Mouse (Mus musculus) activated CD4-positive, CD25-positive, alpha-beta regulatory T cell, adult 4 months (primary cell): ENCODE measurements around the gene Kcnk5. TPM values are rescaled to one million over a fixed set of nuclear protein-coding genes. Genes with fewer than 3 reads are reported as not detected.

Experiments used
- ATAC-seq: one replicate; pipeline ENCODE4 v1.8.0; 2017
- polyA plus RNA-seq, 2 experiments: library from polyadenylated mRNA; unstranded; fragments of 100-300 nt; shearing (Covaris generic); gene quantifications; one replicate each; pipeline ENCODE4 v1.2.1; 2017

Kcnk5 gene
- polyA plus RNA-seq, 2 experiments from 2014 or later = 3.6 to 4.4 TPM

- no peak for ATAC-seq
These were observed 19.6 kb upstream of the Kcnk5 start for GRCm38 (mm10) chr14:20201066-20201683.

DNA sequence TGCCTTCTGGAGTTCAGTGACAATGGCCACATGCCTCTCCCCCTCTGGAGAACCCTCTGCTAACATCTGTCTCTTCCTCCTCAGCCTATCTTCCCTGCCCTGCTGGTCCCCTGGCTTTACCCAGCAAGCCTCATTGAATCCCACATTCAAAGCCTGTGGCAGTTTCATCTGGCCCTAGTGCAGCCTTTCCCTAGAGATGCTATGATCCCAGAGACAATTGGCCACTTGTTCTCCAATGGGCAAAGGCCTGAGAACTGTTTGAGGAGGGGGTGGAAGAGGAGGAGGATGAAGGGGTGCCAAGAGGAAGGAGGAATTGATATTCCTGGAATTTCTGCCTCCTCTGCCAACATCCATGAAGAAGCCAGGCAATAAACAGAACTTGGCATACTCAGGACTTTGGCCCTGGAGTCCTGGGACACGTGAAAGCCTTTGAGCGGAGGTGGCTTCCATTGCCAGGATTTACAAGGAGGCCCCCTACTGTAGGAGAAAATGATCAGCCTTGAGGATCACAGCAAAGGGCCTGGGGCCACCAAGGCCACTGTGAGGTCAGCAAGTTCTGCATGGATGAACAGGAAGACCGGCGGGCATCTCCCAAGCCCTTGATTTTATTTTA is 11.6 kb upstream of the Kcnk5 start:
- no peak for ATAC-seq

DNA sequence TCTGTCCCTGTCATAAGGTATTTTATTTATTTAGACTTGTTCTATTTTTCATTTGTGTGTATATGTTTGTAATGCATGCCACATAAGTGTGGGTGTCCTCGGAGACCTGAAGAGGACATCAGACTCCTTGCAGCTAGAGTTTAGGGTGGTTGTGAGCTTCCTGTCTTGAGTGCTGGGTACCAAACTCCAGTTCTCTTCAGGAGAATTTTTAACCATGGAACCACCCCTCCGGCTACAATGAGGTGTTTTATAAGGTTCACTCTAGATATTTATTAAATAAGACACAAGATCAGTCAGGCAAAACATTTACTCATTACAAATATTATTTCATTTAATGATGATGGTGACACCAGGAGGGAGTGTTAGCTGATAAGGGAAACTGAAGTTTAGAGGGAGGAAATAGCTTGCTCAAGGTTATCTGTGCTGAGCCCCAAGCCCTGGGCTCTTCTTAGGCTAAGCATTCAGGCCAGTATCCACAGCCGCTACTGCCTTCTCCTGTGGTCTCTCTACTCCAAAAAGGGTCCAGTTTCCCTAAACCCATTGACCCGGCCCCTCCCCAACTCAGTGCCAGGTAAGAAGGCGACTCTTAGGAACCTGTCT is 9.6 kb upstream of the Kcnk5 start:
- no peak for ATAC-seq

GRCm38 (mm10) chr14:20189751-20190150 is 8.1 kb upstream of the Kcnk5 start:
- ATAC-seq = no peak

- no peak for ATAC-seq
These were observed 3.8 kb upstream of the Kcnk5 start for GRCm38 (mm10) chr14:20185426-20185825.

GRCm38 (mm10) chr14:20183701-20184100 is 2.1 kb upstream of the Kcnk5 start:
- ATAC-seq = no peak

GRCm38 (mm10) chr14:20182596-20182995 is 987 bp upstream of the Kcnk5 start:
- ATAC-seq = no peak

DNA sequence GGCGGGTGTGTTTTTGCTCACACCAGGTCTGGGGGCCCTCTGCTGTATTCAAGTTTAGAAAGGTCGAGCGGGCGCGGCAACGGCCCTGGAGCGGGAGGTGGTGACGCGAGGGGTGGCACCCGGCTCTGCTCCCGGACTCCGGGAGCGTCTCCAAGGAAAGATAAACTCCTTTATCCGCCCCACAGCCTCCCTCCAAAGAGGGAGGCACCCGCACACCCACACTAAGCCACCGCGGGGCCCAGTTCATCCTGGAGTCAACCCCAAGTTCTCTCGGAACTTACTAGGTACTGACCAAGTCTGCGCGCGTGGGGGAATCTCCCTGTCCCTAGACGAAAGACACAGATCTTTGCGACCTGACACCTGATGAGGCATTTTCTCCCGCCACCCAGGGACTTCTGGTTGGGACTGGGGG is 852 bp downstream of the Kcnk5 start:
- ATAC-seq = peak; percentile 40

- no peak for ATAC-seq
These were observed 1.3 kb downstream of the Kcnk5 start for GRCm38 (mm10) chr14:20180304-20180703.

DNA sequence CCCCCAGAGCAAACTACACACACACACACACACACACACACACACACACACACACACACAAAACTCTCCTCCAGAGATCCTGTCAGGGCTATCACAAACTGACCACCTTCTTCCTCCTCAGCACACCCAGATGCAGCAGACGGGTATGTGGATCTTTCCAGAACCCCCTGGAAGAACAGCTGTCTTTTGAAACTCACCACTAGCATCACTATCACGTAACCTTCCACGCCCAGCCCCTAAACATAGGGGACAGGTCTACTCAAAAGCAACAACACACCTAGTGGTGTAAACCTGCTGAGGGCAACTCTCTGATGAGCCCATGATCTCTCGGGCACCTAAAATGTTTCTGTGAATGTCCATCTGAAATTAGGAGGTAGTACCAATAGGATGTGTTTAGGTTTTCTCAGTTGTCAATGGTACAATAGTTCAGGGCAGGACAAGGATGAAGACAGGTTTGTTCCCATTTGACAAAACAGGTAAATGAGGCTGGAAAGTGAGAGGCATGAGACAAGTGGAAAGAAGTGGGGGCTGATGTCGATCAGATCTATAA is 1.8 kb downstream of the Kcnk5 start:
- ATAC-seq = no peak

- no peak for ATAC-seq
These were observed 2.5 kb downstream of the Kcnk5 start for GRCm38 (mm10) chr14:20179080-20179479.

DNA sequence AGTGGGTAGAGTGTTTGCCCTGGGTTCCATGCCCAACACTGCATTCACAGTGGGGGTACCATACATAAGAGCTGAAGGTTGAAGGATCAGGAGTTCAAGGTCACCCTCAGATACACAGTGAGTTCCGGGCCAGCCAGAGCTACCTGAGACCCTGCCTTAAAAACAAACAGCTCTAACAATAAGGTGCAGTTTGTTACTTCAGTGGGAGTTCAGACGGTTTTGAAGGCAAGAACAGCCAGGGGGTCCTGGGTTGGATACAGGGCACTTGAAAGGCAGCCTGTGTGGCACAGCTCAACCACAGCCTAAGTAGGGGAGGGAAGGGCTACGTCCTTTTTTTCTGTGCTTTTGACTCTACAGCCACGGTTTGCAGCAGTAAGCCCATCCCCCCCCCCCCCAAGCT is 3.0 kb downstream of the Kcnk5 start:
- ATAC-seq = no peak

- no peak for ATAC-seq
These were observed 4.0 kb downstream of the Kcnk5 start for GRCm38 (mm10) chr14:20177494-20178123.

GRCm38 (mm10) chr14:20175705-20176104 is 5.9 kb downstream of the Kcnk5 start:
- no peak for ATAC-seq

- no peak for ATAC-seq
These were observed 6.5 kb downstream of the Kcnk5 start for GRCm38 (mm10) chr14:20175114-20175513.

- no peak for ATAC-seq
These were observed 6.9 kb downstream of the Kcnk5 start for GRCm38 (mm10) chr14:20174696-20175095.

DNA sequence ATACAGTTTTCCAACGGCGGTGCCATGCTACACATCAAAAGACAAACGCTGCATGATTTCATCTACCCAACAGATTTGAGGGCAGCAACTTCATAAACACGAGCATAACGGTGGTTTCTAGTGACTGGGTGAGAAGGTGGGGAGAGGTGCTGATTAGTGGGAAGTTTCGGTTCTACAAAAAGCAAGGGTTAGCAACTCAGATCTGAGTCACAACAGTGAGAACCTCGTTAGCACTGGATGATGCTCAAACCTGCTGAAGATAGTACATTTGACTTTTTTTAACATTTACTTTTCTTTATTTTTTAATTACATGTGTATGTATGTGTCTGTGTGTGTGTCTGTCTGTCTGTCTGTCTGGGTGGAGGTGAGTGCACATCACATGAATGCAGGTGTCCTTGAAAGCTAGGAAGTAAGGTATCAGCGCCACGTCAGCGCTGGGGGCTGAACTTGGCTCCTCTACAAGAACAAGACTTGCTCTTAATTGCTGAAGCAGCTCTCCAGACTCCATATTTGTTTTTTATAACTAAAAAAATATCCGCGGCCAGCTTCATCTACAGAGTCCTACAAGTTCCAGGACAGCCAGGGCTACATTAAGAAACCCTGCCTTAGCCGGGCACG is 7.6 kb downstream of the Kcnk5 start:
- ATAC-seq = peak; percentile 78

- no peak for ATAC-seq
These were observed 8.7 kb downstream of the Kcnk5 start for GRCm38 (mm10) chr14:20172924-20173323.

- ATAC-seq = no peak
These were observed 9.1 kb downstream of the Kcnk5 start for GRCm38 (mm10) chr14:20172509-20172908.

GRCm38 (mm10) chr14:20171840-20172239 is 9.8 kb downstream of the Kcnk5 start:
- no peak for ATAC-seq

DNA sequence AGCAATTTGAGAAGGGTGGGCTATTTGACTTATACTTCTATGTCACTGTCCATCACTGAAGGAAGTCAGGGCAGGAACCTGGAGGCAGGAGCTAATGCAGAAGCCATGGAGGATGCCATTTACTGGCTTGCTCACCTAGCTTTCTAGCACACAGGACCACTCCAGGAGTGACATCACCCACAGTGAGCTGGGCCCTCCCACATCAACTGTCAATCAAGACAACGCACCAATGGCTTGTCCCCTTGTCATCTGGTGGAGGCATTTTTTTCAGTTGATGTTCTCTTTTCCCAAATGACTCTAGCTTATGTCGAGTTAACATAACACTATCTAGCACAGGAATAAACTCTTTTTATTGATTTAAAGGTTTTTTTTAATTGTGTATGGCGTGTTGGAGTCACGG is 12.4 kb downstream of the Kcnk5 start:
- no peak for ATAC-seq

DNA sequence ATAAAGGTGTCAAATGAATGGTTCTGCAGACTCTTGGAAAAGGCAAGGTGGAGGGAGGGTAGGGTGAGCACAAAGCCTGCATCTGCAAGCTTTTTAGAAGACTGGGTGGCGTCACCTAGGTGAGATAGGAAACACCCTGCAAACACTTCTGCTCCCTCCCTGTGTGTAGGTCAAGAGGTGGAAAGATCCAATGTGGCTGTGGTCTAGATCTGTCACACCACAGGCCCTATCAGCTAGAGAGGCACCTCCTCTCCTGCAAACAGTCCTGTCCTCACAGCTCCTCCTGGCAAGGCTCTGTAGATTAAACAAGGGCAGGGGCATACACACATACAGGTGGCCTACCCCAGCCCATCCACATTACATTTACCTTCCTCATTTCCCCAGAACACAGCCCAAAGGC is 13.1 kb downstream of the Kcnk5 start:
- no peak for ATAC-seq

- ATAC-seq = no peak
These were observed 13.6 kb downstream of the Kcnk5 start for GRCm38 (mm10) chr14:20168054-20168453.
